Mouse (Mus musculus) skeletal muscle tissue, adult 2 months (tissue): ENCODE measurements around the gene Tbc1d24.
A peak's percentile ranks its signal among the peaks of the same experiment; 100 is the strongest.

Experiments used
- DNase-seq: peaks from one replicate; pipeline ENCODE4 v3.0.0-alpha.2; 2012; ENCODE audit warnings: low read depth, low spot score

The Tbc1d24 gene

DNA sequence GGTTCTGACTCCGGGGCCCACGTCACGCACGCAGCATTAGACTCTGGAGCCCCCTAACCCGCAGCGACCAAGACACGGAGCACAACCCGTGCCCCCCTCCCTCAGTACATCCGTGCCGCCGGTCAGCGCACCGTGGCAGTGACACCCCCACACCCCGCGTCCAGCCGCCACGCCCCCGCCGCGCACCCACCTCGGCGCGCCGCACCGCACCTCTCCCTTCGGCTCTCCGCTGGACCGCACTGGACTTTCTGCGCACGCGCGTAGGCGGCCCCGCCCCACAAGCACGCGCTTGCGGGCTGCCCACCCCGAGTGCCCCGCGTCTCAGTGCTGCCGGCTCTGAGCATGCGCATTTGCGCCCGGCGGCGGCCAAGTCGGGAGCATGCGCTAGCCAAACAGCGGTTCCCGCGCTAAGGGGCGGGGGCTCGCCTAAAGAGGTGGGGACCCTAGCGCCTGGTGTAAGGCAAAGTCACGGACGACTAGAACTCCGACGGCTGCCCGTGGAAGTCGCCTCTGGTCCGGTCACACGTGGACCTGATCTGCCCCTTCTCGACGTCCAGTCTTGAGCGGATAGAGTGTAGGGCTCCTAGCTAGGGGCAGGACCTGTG is at the start of gene Tbc1d24:
TSS of gene Tbc1d24 (minus strand) at position 279 of the 605 bp plus-strand sequence.
- peak; percentile 93 for DNase-seq

DNA sequence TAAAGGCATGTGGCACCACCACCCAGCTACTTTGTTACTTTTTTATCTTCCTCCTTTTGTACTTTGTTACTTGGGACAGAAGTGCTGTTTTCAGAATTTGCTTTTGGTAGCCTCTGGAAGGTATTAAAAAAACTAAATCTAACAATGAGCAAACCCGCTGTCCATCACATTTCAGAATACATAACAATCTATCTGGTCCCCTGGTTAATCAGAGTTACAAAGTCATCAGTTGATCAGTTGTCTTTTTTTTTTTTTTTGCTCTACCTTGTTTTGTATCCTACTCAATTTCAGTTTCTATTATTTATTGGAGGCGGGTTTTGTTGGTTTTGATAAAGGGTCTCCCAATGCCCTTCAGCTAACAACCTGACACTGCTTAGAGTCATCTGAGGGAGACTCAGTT is 47.0 kb upstream of the Tbc1d24 start:
- no peak for DNase-seq

DNA sequence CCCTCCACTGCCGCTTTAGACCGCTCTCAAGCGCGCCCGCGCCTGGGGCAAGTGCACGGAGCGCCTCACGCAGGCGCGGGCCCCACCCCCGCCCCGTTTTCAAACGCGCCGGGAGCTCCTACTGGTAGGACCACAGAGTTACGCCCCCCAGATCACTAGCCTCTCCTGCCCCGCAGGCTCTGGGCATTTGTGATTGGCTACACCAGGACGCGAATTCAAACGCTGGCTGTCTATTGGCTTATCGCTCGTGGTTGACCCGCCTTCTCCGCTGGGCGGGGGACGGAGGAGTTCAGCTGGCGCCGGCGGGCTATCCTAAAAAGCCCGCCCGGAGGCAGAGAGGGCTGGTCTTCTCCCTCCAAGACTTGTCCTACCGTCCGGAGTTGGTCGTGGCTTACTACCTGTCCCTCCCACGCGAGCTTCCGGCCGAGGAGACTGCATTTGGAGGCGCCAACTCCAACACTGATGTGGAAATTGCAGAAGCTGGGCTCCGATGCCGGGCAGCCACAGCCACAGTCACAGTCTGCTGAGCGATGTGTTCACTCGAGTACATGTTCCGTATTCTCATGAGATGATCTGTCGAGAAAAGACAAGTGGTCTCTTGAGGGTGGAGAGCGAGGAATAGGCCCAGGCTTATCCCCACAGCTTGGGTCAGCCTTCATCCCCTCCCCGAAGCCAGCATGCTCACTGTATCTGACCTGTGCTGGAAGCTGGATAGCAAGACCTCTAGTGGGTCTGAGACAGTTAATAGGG is 46.1 kb upstream of the Tbc1d24 start, which contains the start of gene Ccnf:
TSS of gene Ccnf (minus strand) at position 165 of the 750 bp plus-strand sequence.
- peak; percentile 96 for DNase-seq

DNA sequence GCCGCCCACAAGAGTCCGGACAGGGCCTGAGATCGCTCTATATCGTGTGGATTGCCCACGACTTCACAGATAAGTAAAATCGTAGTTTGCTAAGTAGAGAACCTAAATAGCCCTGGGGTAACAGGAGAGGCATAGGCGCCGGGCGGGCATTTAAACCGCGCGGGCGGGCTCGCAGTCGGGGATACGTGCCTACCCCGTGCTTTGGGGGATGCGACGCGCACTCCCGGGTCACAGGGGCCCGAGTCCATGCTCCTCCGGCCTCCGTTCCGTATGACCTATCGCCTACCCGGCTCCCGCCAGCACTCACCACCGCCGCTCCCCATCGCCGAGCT is 45.6 kb upstream of the Tbc1d24 start:
- DNase-seq: no peak

DNA sequence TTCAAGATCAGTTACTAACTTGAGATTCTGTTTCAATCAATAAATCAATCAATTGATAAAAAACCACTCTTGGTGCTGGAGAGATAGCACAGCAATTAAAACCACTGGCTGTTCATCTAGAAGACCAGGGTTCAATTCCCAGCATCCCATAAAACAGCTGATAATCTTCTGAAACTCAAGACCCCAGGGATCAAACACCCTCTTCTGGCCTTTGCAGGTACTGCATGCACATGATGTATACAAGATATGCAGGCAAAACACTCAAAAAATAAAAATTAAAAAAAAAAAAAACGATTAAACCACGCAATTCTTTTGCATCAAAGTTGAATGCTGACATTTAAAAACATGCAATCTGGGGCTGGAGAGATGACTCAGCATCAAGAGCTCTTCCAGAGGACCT is 43.3 kb upstream of the Tbc1d24 start:
- DNase-seq: no peak

DNA sequence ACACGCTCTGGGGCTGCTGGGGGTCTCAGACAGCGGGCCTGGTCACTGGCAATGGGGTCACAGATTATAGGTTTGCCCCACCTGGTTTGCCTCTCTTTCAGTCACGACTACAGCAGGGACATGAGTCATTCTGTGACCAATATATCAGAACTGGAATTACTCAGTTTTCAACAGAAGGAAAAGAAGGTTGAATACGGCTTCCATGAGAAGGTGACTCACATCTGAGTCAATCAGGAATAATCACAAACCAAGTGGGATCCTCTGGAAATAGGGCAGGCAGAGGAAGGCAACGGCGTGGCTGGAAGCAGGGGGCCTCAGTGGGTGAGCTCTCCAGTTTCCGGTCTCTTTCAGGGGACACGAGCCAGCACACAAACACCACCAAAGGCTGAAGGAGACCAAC is 38.7 kb upstream of the Tbc1d24 start:
- DNase-seq: no peak

DNA sequence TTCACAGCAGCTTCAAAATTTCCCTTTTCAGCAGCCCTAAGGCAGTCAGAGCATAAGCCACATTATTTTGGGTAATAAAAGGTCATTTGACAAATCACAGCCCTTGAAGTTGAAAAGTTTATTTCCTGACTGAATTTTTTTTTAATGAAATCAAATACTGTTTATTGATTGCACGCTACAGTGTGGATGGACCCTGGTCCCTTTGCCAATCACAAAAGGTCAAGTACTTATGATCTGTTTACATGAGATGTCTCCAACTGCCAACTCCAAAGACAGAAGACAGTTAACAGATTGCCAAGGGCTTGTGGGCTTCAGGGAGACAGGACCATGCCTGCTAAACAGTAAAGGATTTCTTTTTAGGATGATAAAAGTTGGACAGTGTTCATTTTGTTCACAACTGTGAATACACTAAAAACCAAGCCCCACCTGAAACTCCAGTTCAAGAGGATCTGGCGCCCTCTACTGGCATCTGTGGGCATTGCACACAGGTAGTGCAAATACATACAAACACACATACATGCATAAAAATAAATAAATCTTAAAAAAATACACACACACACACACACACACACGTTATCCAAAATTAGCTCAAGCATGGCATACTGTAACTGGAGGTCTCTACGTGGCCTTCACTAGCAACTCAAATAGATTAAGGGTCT is 38.1 kb upstream of the Tbc1d24 start:
- no peak for DNase-seq

DNA sequence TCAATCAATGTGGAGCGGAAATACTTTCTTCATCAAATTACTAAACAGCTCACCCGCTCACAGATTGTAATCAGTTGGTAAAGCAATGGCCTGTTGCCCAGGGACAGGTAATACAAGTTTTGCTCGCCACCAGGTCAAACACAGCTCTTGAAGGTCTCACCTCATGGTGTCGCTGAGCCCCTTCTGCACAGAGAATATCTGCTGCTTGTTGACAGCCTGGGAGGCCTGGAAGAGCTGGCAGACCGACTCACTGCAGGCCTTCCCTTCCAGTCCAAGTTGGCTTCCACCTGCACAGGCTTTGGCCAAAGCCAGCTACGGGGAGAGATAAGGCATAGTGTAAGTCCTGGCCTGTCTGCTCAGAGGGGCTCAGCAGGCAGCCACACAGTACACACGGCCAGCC is 31.6 kb upstream of the Tbc1d24 start:
- DNase-seq: no peak

DNA sequence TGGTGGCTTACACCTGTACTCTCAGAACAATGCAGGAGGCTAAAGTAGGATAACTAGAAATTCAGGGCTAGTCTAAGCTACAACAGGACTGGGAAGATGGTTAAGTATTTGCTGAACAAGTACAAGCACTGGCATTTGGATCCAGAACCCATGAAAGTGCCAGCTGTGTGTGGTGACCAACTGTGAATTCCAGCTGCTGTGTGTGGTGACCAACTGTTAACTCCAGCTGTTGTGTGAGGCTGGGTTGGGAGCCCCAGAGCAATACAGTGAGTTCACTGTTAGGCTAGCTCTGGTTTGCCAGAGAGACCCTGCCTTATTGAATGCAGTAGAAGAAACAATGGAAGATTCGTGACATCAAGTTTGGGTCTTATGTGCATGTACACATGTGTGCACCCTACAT is 31.1 kb upstream of the Tbc1d24 start:
- no peak for DNase-seq

DNA sequence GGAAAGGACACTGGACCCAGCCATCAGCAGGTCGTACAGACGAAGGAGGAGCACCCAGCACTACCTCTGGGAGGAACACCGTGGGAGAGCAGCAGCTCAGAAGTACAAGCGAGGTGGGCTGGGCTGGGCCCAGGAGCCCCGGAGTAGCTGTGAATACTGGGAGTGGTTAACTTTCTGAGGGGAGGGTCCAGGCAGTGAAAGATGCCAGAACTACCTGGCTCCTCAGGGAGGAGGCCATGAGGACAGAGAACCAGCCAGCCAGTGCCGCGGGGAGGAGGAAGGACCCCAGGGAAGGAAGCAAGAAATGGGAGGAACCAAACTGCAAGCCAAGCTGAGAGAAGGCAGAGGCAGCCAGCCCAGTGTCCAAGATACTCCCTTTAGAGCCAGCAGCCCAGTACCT is 22.6 kb upstream of the Tbc1d24 start:
- DNase-seq: no peak

DNA sequence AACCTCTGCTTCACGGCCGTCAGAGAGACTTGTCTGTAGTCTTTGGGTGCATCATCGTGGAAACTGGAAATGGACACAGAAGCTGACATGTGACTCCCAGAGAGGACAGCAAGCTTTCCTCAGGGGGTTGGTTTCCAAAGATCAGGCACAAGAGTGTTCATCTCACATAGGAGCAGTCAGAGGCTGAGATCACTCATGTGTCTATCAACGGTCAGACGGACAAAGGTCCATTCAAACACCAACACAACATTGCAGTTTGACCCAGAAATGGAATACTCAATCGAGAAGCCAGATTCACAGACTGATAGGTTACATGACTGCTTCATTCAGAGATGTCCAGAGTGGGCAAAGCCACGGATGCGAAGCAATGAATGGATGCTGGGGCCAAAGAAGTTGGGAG is 21.4 kb upstream of the Tbc1d24 start:
- no peak for DNase-seq

DNA sequence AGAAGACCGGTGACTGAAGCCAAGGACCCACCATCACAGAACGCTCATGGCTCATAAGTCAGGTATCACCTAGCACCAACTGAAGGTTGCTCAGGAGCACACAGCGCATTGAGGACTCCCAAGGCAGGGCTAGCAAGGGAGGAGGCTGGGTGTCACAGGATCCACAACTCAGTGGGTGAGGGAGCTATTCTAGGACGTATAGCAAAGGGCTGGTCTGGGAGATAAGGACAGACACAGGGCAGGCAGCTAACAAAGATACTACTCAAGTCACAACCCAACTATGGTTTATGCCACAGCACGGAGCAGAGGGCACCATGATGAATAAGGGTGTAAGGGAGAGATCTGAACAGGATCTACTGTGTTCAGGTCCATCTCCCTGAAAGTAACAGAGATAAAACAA is 20.5 kb upstream of the Tbc1d24 start:
- DNase-seq: no peak

DNA sequence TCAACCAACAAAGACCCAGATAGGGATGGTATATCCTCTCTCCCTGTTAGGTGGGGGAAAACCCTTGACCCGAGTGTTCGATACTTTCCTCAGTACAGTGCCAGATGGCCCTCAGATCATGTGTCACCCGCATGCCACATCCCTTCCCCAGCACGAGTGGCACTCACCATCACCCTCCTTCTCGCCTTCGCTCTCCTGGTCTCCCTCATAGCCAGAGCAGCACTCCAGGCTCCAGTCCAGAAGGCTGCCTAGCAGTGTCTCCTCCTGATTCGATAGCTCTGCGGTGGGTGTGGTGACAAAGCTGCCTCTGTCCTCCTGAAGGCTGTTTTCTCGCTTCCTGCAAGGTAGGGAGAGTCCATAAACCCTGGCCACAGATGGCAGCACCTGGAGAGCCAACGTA is 19.4 kb upstream of the Tbc1d24 start:
- no peak for DNase-seq

DNA sequence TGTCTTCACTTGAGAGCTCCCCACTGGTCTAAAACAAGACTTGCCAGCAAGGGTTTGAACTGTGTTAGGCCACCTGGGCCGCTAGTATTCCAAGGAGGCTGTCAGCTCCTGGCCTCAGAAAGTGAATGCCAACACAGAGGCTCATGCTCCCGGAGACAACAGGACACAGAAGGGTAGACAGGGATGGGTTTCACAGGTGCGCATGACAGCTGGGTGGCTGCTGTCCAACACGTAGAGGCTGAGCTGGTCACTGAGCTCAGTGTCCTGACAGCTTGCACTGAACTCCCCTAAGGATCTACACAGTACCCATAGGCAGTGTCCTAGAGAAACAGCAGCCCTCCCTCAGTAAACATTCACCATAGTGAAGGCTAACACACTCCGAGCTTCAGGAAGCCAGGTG is 18.2 kb upstream of the Tbc1d24 start:
- peak; percentile 62 for DNase-seq

DNA sequence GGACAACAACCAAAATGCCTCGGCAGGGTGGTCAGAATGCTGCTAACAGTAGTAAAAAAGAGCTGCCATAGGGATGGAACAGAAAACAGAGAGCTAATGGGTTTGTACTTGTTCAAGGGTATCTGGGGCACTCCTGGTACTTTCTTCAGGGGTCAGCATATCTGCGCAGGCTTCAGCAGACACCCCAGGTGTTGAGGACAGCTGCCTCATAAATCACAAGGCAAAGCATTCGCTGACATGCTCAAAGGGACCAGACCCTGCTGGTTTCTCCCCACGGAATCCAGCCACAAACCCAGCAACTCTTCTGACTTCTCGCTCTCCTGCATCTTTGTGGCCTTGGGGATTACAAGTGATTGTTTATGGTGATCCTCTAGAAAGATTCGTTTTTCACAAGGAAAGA is 17.3 kb upstream of the Tbc1d24 start:
- DNase-seq: no peak

DNA sequence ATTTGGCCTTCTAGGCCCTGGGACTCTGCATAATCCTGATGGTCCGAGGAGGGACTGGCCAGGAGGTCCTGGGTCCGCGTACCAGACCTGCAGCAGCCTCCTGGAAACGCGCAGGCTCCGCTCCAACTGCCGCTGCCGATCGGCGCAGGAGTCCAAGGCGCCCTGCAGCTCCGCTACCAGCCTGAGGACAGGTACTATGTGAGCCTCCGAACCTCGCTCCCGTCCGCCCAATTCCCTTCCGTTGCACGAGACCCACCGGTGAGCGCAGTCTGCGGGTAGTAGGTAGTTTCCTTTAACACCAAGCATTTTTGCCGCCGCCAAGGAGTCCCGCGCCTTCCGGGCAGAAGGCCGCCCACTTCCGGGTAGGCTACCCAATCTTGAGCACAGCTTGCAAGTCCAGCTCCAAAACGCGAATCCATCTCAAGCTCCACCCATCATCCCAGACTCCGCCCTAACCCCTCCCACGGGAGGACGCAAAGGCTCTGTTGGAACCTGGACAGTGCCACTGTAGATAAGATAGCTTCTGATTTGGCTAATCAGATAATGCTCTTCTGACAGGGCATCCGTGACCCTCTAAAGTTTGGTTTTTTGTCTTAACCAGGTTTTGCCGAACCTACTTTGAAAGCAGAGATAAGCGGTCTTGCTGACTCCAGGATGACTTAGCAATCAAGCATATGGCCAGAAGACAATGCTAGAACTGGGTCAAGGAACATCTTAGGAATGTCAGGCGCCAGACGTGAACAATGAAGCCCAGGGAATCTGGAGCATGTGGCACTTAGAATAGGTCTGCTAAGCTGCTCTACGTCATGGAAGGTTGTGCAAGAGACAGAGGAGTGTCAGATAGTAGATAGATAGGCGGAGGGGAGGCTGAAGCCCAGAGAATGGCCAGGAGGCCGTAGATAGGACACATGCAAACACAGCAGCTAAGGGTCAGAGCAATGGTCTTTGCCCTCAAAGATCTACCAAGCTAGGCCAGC is 15.4 kb upstream of the Tbc1d24 start, which contains the start of gene Tedc2:
TSS of gene Tedc2 (minus strand) at position 417 of the 977 bp plus-strand sequence.
- peak; percentile 89 for DNase-seq

DNA sequence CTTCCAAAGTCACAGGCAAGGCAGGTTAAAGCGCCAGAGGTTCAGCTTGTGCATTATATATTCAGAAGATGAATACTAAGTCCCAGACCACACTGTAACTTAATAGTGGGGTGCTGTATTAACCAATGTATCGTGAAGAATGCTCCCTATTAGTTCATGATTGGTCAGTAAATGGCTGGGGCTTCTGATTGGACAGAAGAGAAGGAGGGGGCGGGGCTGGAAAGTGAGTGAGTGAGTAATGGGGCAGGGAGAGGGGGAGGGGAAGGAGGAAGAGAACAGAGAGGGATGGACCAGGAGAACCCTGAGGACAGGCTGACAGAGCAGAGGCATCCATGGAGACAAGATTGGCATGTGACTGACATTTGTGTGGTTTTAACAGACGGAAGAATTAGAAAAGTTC is 11.5 kb upstream of the Tbc1d24 start:
- DNase-seq: no peak

DNA sequence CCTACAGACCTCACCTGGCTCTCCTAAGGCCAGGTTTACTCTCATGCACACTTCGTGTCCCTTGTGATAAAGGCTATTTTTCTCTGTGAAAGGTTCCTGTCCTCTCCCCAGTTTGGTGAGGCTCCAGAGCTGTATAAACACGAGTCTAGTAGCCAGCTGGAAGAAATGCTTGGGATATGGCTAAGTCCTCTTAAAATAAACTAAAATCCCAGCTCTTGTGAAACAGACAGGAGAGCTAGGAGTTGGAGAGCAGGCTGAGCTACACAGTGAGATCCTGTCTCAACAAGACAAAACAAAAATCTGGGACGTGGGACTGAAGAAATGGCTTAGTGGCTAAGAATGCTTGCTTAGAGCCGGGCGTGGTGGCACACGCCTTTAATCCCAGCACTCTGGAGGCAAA is 7.8 kb upstream of the Tbc1d24 start:
- DNase-seq: no peak

DNA sequence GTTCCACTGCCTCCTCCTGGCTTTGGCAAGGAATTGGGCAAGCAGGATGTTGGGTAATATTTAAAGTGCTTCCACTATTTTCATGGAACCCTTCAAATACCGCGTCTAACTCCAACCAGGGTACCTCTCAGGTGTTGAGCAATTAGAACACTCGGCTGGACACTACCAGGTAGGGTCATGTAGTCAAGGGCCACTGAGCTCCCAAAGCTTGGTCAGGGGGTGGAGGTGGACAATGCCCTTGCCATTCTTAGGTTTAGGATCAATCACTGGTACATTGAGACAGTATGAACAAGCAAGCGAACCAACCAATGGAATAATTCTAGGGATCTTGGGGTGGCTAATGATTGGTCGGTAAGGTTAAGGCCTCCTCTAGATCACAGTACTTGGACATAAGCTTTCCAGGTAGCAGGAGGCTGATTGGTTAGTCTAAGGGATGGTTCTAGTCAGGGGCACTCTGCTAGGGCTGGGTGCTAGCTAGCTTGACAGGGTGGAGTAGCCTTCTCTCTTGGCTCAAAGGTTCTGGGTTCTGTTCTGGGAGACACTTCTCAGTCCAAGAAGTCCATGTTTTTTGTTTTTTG is 7.2 kb upstream of the Tbc1d24 start:
- no peak for DNase-seq

DNA sequence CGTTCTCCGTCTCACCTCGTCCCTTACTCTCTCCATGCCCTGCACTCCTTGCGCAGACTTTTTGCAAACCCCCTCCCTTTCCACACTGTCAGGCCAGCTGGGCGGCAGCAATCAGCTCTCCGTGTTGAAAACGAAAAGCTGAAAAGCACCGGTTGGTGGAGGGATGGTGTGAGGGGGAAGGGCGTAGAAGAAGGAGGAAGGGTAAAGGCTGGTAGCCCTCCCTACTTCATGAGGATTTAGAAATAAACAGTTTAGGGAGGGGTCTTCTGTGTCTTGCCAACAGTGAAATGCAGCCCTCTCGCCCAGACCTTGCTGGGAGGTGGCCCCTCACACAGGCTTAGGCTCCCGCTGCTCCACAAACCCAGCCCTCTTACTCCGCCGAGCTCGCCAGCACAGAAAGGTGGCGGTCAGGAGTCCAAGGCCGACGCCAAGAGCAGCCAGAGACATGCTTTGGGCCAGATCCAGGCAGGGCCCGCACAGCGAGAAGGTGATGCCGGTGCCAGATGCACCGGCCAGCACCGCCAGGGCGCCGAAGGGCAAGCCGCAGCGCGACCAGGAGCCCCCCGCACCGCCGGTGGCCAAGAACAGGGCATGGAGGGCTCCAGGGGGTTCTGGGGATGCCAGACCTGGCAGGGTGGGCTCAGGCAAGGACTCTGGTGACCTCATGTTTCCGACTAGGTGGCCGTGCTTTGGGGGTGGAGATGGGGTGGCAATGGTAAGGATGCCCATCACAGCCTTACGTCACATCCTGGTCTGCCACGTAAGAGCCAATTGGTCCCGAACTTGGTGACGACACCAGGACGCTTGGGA is 6.5 kb upstream of the Tbc1d24 start:
- DNase-seq: no peak

DNA sequence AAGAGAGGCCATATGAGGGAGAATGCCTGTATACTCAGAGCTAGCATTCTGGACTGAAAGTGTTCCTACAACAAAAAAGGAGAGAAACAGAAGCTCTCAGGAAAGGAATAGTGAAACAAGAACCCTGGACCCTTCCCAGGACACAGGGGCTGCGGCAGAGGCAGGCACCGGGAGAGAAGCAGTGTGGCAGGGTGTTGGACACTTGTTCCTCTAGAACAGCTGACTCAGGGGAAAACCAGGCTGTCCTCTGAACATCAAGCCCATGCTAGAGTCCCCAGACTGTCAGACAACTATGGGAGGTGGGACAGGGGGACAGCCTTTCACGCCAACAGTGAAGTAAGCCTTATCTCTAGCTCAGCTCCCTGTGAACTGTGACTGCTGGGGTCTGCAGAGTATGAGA is 5.2 kb upstream of the Tbc1d24 start:
- no peak for DNase-seq
